Mouse (Mus musculus): ENCODE data around the gene Cd274.

- TF ChIP-seq ZNF384 (IDR thresholded peaks at IDR 0.05; ENCODE audit: low read depth, low read length) (no peak), ZC3H11A (IDR thresholded peaks at IDR 0.05; ENCODE audit: borderline replicate concordance, low read depth, low read length) (no peak), HCFC1 (IDR thresholded peaks at IDR 0.05; ENCODE audit: borderline replicate concordance, insufficient read depth, low read length) (no peak), MAFK (IDR thresholded peaks at IDR 0.05; ENCODE audit: insufficient read depth, low read depth, low read length) (no peak), CHD2 (IDR thresholded peaks at IDR 0.05; ENCODE audit: low read depth, low read length) (no peak)
These were observed 5.4 kb downstream of the Cd274 start for GRCm38 (mm10) chr19:29372621-29373020.
